Mouse (Mus musculus): Measurements from ENCODE around the gene Gchfr.
A peak's percentile ranks its signal among the peaks of the same experiment; 100 is the strongest.

The Gchfr gene

GRCm38 (mm10) chr2:119173991-119174651, 6.5 kb downstream of the Gchfr start, which contains the start of gene Gm14137:
Gene Gm14137, plus strand, starts transcription at chr2:119174509.
- DNase-seq: peak in 1 of 2 experiments; percentile 31

- no peak for DNase-seq
Observed at GRCm38 (mm10) chr2:119174866-119175265, 7.3 kb downstream of the Gchfr start.

DNA sequence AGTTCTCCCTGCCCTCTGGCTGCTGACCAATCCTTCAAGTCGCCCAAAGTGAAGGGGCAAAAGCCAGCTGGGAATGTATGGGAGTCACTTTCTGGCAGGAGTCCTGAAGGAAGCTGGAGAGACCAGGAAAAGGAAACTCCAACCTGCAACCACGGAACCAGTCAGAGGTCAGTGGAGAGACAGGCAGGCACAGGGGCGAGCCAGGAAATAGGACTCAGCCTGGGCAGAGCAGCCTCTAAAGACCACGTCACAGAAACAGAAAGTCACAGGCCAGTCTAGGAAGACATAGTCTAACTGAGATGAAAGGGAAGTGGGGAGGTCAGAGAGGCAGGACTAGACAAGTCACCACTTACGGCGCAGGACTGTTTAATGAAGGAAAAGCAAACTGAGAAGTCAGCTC, 8.0 kb downstream of the Gchfr start:
- peak; percentile 23 to 47 for DNase-seq

DNA sequence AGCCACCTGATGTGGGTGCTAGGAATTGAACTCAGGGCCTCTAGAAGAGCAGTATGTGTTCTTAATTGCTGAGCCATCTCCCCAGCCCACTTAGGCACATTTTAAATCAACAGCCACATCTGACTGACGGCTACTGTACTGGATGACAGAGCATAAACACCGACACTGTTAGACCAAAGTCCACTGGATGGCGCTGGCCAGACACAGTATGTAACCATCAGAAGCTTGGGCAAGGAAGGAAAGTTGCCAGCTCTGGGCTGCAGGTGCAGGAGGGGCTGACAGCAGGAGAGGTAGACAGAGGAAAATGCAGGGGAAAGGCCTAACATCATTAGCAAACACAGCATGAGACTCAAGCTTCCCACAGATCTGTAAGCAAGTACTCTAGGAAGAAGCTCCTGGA, 9.2 kb downstream of the Gchfr start:
- DNase-seq: no peak

GRCm38 (mm10) chr2:119177384-119177939, 9.9 kb downstream of the Gchfr start:
- DNase-seq: no peak

DNA sequence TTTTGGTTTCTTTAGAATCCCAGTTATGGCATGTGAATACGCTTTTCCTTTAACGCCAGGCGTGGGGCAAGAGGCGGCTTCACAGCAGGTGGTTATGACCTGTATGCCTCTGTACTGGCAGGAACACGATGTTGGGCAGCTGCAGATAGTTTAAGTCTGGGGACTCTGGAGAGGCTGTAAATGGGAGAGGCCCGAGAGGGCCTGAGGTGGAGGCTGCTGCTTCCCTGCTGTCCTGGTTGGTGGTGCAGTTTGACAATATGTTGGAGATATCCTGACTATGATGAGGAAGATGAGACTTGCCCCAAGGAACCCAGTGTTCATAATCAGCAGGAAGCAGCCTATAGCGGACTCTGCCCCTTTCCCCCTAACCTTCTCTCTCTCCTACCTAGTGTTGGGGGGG, 15.3 kb downstream of the Gchfr start:
- no peak for DNase-seq

GRCm38 (mm10) chr2:119189029-119189710, 21.6 kb downstream of the Gchfr start:
- DNase-seq: peak; percentile 80 to 88

DNA sequence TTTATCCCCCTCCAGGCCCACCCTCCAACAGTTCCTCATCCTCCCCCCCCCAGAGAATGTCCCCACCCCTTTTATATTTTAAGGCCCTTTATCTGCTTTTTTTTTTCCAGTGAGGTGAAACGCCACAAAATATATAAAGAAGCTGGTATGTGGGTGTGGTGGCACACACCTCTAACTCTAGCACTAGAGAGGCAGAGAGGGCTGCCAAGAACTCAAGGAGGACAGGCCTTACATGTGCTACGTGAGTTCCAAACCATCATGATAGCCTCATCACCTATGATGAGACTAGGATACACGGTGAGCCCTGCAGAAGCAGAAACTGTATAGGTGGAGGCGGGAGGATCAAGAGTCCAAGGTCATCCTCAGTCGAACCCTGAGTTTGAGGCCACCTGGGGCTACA, 23.4 kb downstream of the Gchfr start:
- DNase-seq: no peak

GRCm38 (mm10) chr2:119194140-119194539, 26.6 kb downstream of the Gchfr start:
- no peak for DNase-seq

DNA sequence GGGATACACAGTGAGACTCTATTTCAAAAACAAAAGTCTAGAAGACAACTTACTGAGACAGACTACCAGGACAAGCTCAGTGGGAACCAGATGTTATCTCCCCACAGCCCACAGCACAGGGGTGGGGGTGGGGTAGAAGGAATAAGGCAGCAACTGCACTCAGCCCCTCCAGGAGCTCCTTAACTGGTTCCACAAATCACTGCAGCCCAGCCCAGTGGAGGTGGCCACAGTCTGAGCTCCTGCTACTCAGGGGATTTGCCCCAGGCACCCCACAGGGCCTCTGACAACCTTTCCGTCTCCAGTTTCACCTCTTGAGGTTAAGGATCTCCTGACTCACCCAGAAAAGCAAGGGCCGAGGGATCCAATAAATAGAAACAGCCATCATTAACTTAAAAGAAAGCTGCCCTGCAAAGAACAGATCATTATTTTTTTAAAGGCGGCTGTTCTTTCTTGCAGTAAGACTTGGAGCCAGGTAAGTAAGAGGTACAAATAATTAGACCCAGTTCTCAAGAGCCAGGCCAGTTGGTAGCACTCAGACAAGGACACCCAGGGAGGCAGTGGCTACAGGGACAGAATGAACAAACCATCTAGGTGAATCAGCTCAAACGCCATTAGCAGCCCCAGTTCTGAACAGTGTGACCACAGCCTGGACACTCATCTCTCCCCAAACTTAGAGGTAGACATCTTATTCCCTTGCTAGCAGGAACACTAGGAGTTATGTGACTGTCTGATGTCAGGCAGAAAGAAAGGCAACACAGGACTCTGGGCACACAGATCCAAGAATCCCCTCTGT, 28.9 kb downstream of the Gchfr start:
- DNase-seq: no peak

GRCm38 (mm10) chr2:119197493-119197892, 29.9 kb downstream of the Gchfr start:
- DNase-seq: no peak

- no peak for DNase-seq
Observed at GRCm38 (mm10) chr2:119198049-119198448, 30.5 kb downstream of the Gchfr start.

GRCm38 (mm10) chr2:119198934-119199333, 31.4 kb downstream of the Gchfr start:
- DNase-seq: no peak

GRCm38 (mm10) chr2:119202914-119203453, 35.4 kb downstream of the Gchfr start:
- peak; percentile 70 to 74 for DNase-seq

- DNase-seq: no peak
Observed at GRCm38 (mm10) chr2:119203871-119204460, 36.4 kb downstream of the Gchfr start.

DNA sequence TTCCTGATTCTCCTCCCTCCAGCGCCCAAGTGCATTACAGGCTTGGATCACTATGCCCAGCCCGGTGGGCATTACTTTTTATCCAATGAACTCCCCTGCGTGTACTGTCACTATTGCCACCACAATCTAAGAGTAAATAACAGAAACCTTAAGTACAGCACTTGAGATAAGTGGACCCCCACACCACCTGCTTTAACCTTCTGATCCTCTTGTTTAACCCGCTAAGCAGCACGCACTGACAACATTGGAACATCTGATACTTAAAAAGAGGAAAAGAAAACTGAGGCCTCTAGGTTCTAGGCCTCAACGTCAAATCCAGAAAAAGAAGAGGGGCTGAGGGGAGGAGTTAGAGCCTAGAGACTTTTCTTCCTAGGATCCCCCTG, 40.4 kb downstream of the Gchfr start:
- DNase-seq: peak in 1 of 2 experiments; percentile 10

- DNase-seq: peak; percentile 97 to 98
Observed at GRCm38 (mm10) chr2:119208344-119209175, 41.0 kb downstream of the Gchfr start, which contains the start of the genes Zfyve19 and Dnajc17. Gene Zfyve19, plus strand, starts transcription at chr2:119208617. Gene Dnajc17, minus strand, starts transcription at chr2:119208795.

- DNase-seq: no peak
Observed at GRCm38 (mm10) chr2:119209176-119209507, 41.6 kb downstream of the Gchfr start.

Measured in lung, postnatal 4 days (tissue).